Mouse (Mus musculus) heart, adult 9 months (tissue): ENCODE measurements around the gene Samm50.

ENCODE experiments used
- DNase-seq, 2 experiments: peaks; one replicate each; pipeline ENCODE4 v3.0.0; 2022; ENCODE audit warnings: low spot score in 2 of 2

Gene Samm50

GRCm38 (mm10) chr15:84210941-84211340 is 18.9 kb downstream of the Samm50 start:
- DNase-seq: no peak

DNA sequence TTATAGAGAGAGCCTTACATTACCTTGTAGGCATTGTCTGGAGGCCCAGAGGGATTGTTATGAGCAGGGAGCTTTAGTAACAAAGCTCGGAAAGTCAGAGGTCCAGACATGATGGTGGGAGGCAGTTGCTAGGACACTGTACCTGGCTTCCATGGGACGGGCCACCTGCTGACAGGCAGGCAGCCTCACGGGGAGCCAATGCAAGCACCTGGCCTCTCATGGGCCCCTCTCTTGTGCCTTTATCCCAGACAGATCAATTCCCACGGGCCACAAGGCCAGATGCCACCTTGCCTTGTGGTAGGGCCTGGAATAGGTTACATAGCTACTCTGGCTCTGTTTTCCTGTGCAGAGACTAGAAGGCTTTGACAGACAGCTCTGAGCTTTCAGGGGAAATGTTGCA is 19.5 kb downstream of the Samm50 start:
- no peak for DNase-seq

- peak; percentile 72 to 85 for DNase-seq
These were observed 20.2 kb downstream of the Samm50 start for GRCm38 (mm10) chr15:84212031-84212755.

- peak; percentile 75 to 79 for DNase-seq
These were observed 20.7 kb downstream of the Samm50 start for GRCm38 (mm10) chr15:84212756-84213105.

DNA sequence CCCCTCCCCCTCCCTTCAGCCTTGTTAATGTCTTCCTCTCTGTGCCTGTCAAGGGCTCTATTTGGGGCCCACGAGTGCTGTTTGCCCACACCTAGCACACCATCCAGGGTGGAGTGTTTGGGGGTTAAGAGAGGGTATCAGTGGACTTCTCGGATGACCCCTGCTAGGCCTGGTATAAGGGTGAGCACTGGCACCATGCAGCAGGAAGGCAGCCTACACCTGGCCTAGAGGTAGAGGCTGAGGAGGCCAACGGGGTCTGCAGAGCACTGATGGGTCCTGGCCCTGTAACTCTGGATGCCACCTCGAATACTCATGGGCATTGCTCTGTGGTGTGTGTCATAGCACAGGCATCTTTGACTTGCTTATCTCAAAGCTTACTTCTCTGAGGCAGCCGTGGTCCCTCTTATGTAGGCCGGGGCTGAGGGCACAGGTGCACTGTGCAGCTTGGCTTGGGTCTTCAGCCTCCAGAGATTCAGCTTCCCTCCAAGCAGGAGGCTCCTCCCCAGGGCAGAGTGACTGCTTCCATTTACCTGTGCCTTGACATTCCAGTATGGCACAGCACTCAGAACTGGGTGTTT is 21.2 kb downstream of the Samm50 start:
- DNase-seq: no peak

GRCm38 (mm10) chr15:84214476-84214875 is 22.4 kb downstream of the Samm50 start:
- no peak for DNase-seq

DNA sequence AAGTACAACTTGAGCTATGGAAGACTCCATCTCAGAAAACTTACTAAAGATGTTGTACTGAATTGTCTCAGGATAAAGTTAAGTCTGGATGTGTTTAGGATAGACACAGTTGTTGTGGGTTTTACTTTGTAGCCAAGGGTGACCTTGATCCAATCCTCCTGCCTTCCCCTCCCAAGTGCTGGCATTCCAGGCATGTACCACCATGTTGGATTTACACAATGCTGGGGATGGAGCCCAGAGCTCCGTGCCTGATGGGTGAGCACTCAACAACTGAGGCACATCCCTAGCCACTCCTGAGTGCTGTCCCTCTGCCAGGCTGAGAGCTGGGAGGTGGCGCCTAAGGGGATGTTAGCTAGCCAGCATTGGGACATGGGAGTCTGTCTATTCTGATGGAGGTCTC is 23.2 kb downstream of the Samm50 start:
- DNase-seq: no peak

GRCm38 (mm10) chr15:84216026-84216425 is 24.0 kb downstream of the Samm50 start:
- no peak for DNase-seq

DNA sequence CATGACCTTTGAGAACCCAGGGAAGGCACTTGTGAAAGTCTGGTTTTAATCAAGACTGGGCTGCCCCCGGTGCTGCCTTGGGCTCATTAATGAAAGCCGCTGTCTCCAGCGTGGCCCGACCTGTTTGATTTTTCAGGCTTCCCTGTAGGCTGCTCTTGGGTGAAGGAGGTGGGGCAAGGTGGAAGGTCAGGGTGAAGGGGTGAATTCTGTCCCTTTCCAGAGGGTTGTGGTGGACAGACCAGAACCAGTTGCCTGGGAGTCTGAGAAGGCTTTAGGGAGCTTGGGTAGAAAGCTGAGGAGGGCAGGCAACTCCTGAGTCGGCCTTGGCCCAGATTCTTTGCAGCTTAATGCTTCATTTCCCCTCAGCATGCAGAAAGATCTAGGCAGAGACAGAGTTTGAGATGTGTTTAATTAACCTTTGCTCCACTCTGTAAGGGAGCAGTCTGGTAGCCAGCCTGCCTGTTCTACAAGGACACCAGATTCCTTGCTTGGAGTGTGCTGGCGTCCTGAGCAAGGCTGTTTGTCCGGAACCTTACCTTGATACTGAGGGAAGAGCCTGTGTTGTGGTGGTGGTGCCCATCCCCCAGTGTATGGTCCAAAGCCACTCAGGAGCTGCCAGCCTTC is 24.5 kb downstream of the Samm50 start:
- DNase-seq: no peak

GRCm38 (mm10) chr15:84217969-84218782 is 26.1 kb downstream of the Samm50 start:
- DNase-seq: no peak

DNA sequence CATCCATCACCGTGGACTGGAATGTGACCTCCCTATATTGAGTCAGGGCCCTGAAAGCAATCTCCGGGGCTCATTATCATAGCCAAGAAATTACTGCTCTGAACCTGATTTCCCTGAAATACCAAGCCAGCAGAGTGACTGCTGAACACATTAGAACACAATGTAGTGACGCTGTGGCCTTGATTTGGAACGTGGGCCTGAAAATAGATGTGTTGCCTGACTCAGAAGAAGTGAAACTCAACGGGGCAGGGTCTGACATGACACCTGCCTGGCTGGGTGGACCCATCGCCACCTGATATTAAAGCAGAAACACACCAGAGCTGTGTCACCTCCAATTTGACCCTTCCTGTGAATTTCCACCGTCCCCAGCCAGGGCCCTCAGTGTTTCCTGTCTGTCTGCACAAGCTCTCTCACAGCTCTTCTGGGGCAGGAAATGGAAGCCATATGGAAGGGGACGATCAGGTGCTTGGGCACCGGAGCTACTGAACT is 26.8 kb downstream of the Samm50 start:
- DNase-seq: peak; percentile 33 to 51

DNA sequence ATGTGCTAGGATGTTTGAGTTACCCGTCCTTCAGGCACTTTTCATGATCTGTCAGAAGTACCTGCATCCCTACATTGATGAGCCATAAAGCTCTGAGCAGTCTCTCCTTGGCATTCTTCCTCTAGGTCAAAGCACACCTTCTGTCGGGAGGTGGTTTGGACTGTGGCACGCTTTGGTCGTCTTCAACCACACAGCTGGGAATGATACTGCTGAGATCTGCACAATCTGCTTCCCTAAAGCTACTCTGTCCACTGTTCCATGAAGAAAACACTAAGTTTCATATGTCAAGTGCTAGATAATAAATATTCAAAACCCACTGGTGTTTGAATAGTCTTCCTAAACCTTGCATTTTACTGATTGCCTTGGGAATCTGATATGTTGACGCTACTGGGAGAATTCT is 29.5 kb downstream of the Samm50 start:
- no peak for DNase-seq

GRCm38 (mm10) chr15:84223423-84223822 is 31.4 kb downstream of the Samm50 start:
- DNase-seq: no peak

DNA sequence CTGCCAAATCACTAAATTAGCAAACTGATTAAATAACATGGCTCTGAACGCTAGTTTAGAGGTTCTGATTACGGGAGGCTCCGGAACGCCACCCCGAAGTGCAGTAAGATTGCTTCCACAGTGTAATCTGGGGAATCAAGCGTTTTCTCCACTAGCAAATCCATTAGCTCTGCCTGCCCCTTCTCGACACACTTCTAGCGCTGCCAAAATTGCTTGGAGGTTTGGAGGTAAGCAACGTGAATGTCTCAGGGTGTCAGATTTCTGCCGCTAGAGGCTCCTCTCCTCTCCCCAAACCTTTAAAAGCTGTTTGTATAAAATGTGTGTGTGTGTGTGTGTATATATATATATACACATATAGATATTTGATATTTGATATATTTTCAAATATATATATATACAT is 32.7 kb downstream of the Samm50 start:
- no peak for DNase-seq

GRCm38 (mm10) chr15:84226918-84227317 is 34.9 kb downstream of the Samm50 start:
- DNase-seq: no peak

DNA sequence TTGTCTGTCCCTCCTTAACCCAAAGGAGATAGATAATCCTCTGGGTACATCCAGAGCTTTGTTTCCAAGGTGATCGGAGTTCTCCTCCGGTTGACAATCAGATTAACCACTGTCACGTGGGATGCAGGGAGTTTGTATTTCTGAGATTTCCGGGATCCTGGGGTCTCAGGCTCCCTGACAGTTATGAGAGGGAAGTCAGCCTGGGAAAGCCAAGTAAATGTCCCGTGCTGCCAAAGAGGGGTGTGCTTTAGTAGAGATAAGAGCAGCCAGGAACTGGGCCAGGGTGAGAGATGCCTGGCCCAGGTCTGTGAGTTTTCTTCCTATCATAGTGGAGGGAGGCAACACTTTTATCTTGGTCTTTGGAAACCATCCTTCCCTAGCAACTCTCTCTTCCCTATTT is 38.6 kb downstream of the Samm50 start:
- DNase-seq: peak in 1 of 2 experiments; percentile 48

DNA sequence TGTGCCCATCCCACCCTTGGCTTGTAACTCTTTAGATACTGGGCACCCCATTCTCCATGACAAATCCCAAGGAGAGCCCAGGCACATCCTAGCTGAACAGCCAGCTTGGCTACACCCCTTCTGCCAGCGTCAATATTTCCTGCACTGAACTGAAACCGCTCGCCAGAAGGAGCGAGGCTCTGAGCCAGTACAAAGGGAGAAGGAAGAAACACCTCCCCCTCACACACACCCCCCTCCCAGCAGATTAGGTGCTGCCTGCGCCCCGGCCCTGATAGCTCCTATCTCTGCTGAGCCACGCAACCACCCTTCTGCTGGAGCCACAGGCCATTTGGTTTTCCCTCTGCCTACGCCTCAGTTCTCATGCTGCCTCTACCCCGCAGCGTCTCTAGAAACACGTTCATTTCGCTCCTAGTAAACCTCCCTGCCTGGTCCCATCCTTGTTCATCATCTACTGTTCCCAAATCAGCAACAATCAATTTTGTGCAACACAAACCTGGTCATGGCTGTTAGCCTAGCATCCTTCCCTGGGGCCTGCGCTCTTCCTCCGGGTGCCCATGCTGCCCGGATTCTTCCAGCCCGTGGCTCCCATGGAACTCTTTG is 39.2 kb downstream of the Samm50 start:
- DNase-seq: peak; percentile 60 to 61

DNA sequence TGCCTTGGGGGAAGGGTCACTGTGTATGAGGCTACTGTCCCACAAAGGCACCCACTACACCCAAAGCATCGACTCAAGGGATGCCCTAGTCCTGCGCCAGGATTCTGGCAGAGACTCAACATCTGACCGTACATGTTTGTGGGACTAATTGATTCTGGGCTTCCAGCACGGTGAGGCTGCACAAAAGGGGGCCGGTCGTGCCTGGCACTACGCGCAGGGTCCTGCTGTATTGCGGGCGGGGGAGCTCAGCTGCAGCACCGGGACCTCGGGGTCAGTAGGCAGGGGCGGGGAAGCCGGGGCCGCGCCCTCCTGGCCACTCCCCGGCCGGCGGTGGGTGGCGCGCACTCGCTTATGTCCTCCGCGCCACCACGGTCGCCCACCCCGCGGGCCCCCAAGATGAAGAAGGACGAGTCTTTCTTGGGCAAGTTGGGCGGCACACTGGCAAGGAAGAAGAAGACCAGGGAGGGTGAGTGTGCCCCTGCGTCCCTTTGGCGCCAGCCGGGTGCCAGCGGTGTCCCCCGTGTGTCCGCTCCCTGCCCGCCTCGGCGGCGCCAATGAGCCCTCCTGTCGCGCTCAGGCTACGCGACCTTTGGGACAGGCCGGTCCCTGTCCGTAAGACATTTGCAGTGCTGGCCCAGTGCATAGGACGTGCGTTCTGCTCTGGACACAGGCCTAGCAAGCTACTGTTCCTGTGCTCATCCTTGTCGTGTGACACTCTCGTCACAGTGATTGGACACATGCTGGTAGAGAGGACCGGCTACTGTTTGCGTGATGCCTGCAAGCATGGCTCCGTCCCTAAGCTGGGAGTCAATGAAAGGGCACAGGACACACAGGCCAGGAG is 39.9 kb downstream of the Samm50 start, which contains the start of gene Parvb:
Gene Parvb, plus strand, starts transcription at position 323 of the 841 bp plus-strand sequence.
- peak; percentile 72 to 74 for DNase-seq

- DNase-seq: no peak
These were observed 40.6 kb downstream of the Samm50 start for GRCm38 (mm10) chr15:84232609-84233008.

DNA sequence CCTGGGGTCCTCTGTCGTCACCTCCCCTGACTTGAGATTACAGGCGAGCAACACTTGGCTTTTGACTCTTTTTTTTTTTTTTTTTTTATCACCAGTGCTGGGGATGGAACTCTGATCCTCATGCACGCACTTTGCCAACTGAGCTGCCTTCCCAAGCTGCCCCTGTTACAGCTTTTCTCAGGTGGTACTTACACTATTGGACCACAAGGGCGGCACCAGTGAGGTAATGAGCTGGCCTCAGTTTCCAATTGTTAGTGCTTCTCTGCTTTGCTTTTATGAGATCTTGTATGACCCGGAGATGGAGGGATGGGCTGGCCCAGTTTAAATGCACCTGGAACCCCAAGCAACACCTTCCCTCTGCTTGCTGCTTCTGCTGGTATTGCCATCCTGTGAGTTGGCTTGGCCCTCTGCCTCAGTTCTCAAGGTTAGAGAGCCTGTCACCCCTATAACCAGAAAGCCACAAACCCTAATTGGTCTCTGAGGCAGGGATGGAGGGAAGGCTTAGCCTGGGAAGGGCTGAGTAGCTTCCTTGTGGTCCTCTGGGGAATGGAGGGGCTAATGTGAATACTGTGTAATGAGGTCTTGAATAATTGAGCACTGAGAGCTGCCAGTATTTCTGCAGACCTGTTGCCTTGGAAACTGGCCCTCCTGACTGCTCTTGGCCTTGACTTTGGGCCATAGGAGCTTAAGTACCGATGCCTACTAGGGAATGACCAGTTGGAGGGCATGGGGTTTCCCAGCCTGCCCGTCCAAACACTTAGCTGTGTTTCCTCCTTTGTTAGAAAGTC is 42.9 kb downstream of the Samm50 start:
- DNase-seq: no peak
